Mouse (Mus musculus) adrenal gland, postnatal 10 days (tissue): ENCODE measurements around the gene Tctex1d2. TPM values are rescaled to one million over a fixed set of nuclear protein-coding genes. Genes with fewer than 3 reads are reported as not detected.

Source experiments
- DNase-seq: peaks from one replicate; pipeline ENCODE4 v3.0.0; 2021; ENCODE audit warnings: mixed read lengths
- total RNA-seq, 2 experiments: library from RNA; stranded (reverse); gene quantifications; 2 replicates each; pipeline ENCODE4 v1.2.3; 2021

Tctex1d2 gene
- total RNA-seq, 2 experiments from 2014 or later, result 5.8 to 6.0 TPM

DNA sequence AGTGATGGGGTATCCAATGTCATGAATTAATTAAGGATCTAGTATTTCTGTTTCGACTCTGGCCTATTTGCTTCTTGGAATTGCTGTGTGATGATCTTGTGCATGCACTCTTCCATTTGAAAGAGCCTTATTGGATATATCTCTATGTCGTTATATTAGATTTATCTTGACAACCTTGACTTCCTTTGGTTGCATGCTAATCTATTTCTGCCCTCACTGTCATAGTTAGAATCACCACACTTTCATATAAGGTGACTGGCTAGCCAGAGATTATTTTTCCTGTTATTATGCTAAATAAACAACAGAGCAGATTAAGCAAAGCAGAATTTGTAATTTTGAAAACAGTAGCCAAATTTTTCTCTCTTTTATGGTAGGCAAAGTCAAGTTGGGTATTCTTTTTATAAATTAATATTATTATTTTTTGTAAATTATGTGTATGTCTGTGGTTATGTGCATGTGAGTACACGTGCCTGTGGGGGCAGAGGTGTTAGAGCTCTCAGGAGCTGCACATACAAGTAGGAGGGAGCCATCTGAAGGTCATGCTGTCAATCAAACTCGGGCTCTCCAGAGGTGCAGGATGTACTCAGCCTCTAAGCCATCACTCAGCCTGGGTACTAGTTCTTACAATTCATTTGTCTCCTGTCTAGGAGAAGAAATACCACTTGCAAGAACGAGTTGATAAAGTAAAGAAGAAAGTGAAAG lies 50.1 kb downstream of the Tctex1d2 start:
- DNase-seq, result no peak

DNA sequence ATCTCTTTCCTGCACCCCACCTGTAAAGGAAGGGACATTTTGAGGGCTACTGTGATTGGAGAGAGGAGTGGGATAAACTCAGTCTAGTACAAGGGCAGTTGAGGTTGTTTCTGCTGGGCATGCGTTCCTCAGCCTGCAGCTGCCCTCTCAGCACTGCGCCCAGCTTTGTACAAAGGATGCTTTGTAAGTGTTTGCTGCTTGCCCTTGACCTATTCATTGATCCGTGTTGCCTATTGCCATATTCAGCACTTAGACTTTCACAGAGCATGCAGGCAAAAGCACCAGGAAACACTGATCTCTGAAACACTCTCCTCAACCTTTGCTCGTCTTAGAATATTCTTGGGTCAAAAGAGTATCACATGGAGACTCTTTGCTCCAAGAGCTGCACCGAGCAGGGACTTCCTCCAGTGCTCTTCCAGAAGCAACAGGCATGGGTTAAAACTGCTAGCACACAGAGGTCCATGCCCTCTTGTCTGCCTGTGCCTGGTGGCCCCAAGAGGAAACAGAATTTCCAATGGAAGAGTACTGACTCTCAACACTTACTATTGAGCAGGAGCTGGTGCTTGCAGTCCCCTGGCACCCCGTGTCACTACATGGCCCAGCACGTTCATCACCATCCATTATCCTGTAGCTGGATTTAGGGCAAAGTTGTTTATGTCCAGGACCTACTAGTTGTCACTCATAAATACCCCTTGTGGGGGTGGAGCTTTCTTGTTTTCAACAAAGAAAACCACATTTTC lies 52.9 kb downstream of the Tctex1d2 start:
- DNase-seq, result no peak

DNA sequence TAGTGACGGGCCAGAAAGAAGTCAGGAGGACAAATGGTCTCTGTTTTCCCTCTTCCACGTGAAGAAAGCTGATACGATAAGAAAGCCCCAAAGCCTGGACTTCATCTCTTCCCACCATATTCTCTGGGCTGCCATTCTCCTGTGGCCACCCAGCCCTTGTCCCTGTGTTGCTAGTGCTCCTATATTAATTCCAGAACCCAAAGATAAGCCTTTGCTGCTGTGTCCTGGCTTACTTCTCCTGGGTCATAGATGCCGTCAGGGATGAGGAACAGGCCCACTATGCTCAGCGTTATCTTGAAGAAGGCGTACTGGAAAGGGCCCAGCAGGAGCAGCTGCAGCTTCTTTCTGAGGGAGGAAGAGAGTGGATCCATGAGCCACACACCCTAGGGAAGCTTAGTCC lies 57.8 kb downstream of the Tctex1d2 start:
- DNase-seq, result no peak

Other genes starting within 250 kb of the Tctex1d2 start
- not detected for gene Bex6, start 239.9 kb upstream of the Tctex1d2 start, total RNA-seq
- 10 to 100 TPM; 18.2 to 20.0 TPM for gene Fbxo45, start 172.5 kb upstream of the Tctex1d2 start, total RNA-seq
- 10 to 100 TPM; 12.3 to 13.9 TPM for gene Wdr53, start 172.5 kb upstream of the Tctex1d2 start, total RNA-seq
- under 1 TPM; 0.18 to 0.97 TPM for gene Smco1, start 148.2 kb upstream of the Tctex1d2 start, total RNA-seq
- 10 to 100 TPM; 20.6 to 21.3 TPM for gene Rnf168, start 142.2 kb upstream of the Tctex1d2 start, total RNA-seq
- 10 to 100 TPM; 50.6 to 61.5 TPM for gene Ubxn7, start 87.4 kb upstream of the Tctex1d2 start, total RNA-seq
- gene Tm4sf19, start 19.2 kb upstream of the Tctex1d2 start, total RNA-seq, result under 1 TPM in 1 of 2 experiments, not detected in 1; 0.42 TPM
- 10 to 100 TPM; 73.1 to 78.1 TPM for gene Pcyt1a, start 11.2 kb downstream of the Tctex1d2 start, total RNA-seq
- not detected for gene Slc51a, start 68.2 kb downstream of the Tctex1d2 start, total RNA-seq
- gene Zdhhc19, start 76.6 kb downstream of the Tctex1d2 start, total RNA-seq, result not detected
- gene Tfrc, start 189.2 kb downstream of the Tctex1d2 start, total RNA-seq, result 100 to 1,000 TPM; 138 to 212 TPM
- gene Tnk2, start 224.2 kb downstream of the Tctex1d2 start, total RNA-seq, result 10 to 100 TPM; 45.1 to 85.2 TPM